Mouse (Mus musculus): ENCODE measurements around the gene Olfr1162. TPM values are rescaled to one million over a fixed set of nuclear protein-coding genes. Genes with fewer than 3 reads are reported as not detected.

The Olfr1162 gene
- not detected for polyA plus RNA-seq (2017; shearing (Covaris generic))

GRCm38 (mm10) chr2:88051029-88051428, at the start of gene Olfr1162:
TSS of gene Olfr1162 (minus strand) at chr2:88051129.

DNA sequence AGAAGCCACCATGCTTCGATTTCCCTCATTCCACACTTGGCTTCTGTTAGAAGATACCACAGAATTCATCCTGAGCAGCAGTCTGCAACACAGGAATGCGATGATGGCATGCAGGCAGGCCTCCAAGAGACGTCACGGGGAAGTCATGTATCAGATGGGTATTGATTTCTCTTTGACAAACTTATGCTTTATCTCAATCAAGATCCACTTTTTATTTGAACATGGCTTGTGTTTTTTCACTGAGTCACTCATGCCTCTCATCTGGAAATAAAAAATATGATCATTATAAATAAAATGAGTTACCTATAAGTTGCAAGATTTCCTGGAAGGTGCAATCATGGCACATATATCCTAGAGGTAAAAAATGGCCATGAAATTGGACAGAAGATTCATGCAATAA, 42.9 kb upstream of the Olfr1162 start, which contains the start of gene Olfr1164:
Olfr1164 (minus strand) TSS at position 101 of the 400 bp plus-strand sequence.

GRCm38 (mm10) chr2:88071730-88072129, 20.8 kb upstream of the Olfr1162 start, which contains the start of gene Olfr1163:
TSS of gene Olfr1163 (minus strand) at chr2:88071830.

GRCm38 (mm10) chr2:88037599-88037998, 13.3 kb downstream of the Olfr1162 start, which contains the start of gene Olfr73:
TSS of gene Olfr73 (minus strand) at chr2:88037699.

GRCm38 (mm10) chr2:88022474-88022873, 28.5 kb downstream of the Olfr1162 start, which contains the start of gene Olfr1161:
TSS of gene Olfr1161 (plus strand) at chr2:88022774.

DNA sequence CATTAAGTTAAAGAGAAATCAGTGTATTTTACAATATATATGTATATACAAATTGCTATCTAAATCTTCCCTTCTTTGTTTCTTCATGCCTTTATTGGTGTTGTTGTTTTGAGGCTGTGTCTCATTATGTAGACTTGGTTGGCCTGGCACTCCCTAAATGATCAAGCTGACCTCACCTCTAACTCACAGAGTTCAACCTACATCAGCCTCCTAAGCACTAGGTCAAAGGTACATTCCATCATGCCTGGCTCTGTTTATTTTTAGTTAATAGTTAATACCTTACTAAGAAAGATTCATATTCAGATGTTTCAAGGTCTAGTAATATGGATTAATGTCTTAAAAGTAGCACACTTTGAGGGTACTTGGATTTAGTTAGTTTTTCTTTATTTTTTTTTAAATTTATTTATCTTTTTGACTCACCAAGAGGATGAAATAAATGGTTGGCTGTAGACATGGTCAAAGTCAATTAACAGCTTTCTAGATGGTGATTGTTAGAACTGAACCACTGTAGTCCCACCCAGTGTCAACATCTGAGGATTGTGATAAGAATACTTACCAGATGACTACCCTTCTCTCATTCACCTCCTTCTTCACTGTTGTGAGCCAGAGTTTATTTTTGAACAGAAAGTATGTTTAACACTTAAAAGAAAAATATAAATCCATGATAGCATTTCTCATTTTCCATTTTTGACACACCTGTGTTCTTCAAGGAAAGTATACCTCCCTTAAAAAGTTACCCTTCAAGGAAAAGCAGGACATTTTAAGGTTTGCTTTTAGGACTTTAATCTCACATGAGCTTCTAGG, 43.2 kb downstream of the Olfr1162 start, which contains the start of gene Olfr1160:
Olfr1160 (minus strand) TSS at position 754 of the 804 bp plus-strand sequence.

Other genes with a start within 250 kb of the Olfr1162 start
- gene Olfr1145, start 241.3 kb downstream of the Olfr1162 start, polyA plus RNA-seq (2017; shearing (Covaris generic)): not detected
- gene Olfr1148, start 220.6 kb downstream of the Olfr1162 start, polyA plus RNA-seq (2017; shearing (Covaris generic)): not detected
- not detected for gene Olfr1150-ps1, start 207.1 kb downstream of the Olfr1162 start, polyA plus RNA-seq (2017; shearing (Covaris generic))
- gene Olfr1151, start 195.3 kb downstream of the Olfr1162 start, polyA plus RNA-seq (2017; shearing (Covaris generic)): not detected
- gene Olfr1152, start 184.6 kb downstream of the Olfr1162 start, polyA plus RNA-seq (2017; shearing (Covaris generic)): 0.04 TPM
- not detected for gene Olfr1153, start 156.2 kb downstream of the Olfr1162 start, polyA plus RNA-seq (2017; shearing (Covaris generic))
- gene Olfr1154, start 146.0 kb downstream of the Olfr1162 start, polyA plus RNA-seq (2017; shearing (Covaris generic)): not detected
- gene Olfr1155, start 106.0 kb downstream of the Olfr1162 start, polyA plus RNA-seq (2017; shearing (Covaris generic)): not detected
- gene Olfr1156, start 98.0 kb downstream of the Olfr1162 start, polyA plus RNA-seq (2017; shearing (Covaris generic)): 0.11 TPM
- gene Olfr1157, start 82.8 kb downstream of the Olfr1162 start, polyA plus RNA-seq (2017; shearing (Covaris generic)): not detected
- not detected for gene Olfr74, start 76.5 kb downstream of the Olfr1162 start, polyA plus RNA-seq (2017; shearing (Covaris generic))
- not detected for gene Olfr1158, start 61.0 kb downstream of the Olfr1162 start, polyA plus RNA-seq (2017; shearing (Covaris generic))
- gene Olfr1160, start 42.9 kb downstream of the Olfr1162 start, polyA plus RNA-seq (2017; shearing (Covaris generic)): not detected
- gene Olfr1161, start 28.4 kb downstream of the Olfr1162 start, polyA plus RNA-seq (2017; shearing (Covaris generic)): not detected
- not detected for gene Olfr73, start 13.4 kb downstream of the Olfr1162 start, polyA plus RNA-seq (2017; shearing (Covaris generic))
- gene Olfr1163, start 20.7 kb upstream of the Olfr1162 start, polyA plus RNA-seq (2017; shearing (Covaris generic)): not detected
- not detected for gene Olfr1164, start 42.8 kb upstream of the Olfr1162 start, polyA plus RNA-seq (2017; shearing (Covaris generic))
- gene Olfr1166, start 77.1 kb upstream of the Olfr1162 start, polyA plus RNA-seq (2017; shearing (Covaris generic)): not detected
- gene Olfr1167, start 104.1 kb upstream of the Olfr1162 start, polyA plus RNA-seq (2017; shearing (Covaris generic)): not detected
- not detected for gene Olfr1168, start 130.8 kb upstream of the Olfr1162 start, polyA plus RNA-seq (2017; shearing (Covaris generic))
- gene Olfr1170, start 177.2 kb upstream of the Olfr1162 start, polyA plus RNA-seq (2017; shearing (Covaris generic)): not detected
- not detected for gene Olfr1173, start 228.7 kb upstream of the Olfr1162 start, polyA plus RNA-seq (2017; shearing (Covaris generic))

Measured in CD4-positive, CD25-positive, alpha-beta regulatory T cell, adult 9 weeks (primary cell).